Mouse (Mus musculus) CH12F3 (cell line): ENCODE results near the gene Sec62.

Experiments used
- in situ Hi-C: fragments of 300-500 bp; cut with MboI; formaldehyde crosslinking; loops from 2 replicates; pipeline ENCODE4 v1.14.3; 2020; ENCODE audit warnings: low sequenced_read_pairs

Sec62 gene

DNA sequence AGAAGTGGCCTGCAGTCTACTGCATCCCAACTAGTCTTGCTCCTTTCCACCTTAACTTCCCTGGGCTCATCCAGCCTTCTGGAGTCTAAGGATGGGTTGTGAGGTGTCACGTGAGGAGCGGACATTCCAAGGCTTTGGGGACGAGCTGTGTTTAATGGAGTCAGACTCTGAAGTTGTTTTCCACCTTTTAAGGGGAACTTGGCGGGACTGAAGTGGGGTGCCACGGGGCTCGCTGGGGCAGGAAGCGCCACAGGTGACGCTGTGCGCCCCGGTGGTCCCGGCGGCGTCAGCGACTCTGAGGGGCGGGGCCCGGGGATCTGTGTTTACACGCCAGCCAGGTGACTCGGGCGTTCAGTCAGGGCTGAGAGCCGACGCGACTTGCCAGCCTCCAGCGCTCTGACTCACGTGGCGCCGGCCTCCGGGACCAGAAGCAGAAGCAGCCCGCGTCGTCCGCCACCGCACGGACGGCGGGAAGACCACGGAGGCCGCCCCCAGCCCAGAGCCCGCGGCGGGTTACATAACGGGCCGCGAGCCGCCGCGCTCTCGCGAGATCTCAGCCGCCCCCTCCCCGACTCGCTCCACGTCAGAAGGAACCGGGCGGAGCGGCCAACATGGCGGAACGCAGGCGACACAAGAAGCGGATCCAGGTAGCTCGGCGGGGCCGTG, at the start of gene Sec62:
Gene Sec62, plus strand, starts transcription at position 139 of the 666 bp plus-strand sequence.
- in situ Hi-C loops = no loop called here

DNA sequence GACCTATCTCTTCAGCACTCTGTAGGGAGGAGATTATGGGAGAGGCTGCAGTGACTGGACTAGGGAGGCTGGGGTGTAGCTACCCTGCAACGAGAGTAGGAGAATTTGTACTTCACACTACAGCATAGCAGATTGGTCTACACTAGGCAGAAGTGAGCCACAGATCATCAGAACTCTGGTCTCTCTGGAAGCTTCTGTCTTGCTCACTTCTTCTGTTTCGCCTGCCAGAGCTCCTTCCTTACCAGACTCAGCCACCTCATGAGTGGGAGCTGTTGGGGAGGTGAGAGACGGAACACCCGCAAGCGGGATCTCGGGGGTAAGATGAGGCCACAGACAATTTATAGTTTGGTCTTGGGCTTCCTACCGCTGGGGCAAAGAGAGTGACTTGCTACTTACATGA, 49.8 kb upstream of the Sec62 start:
- in situ Hi-C loops = no loop called here

DNA sequence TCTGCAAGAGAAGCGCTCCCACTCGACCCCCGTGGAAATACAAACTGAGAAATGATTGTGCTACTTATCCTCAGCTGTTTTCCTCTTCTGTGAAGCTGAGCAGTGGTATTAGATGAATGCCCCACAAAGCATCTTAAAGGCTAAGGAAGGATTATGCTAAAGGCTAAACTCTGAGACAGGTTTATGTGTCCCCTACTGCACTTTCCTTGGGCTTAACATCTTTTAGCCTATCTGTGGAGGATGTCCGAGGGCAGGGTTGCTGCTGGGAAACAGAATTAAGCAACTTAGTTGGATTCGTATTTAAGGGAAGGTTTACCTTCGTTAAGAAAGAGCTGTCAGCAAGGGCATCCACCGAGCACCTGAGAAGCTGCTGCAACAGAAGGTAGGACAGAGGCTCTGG, 46.7 kb upstream of the Sec62 start, which contains the start of gene Samd7:
Gene Samd7, plus strand, starts transcription at position 288 of the 400 bp plus-strand sequence.
- in situ Hi-C loops = no loop called here

DNA sequence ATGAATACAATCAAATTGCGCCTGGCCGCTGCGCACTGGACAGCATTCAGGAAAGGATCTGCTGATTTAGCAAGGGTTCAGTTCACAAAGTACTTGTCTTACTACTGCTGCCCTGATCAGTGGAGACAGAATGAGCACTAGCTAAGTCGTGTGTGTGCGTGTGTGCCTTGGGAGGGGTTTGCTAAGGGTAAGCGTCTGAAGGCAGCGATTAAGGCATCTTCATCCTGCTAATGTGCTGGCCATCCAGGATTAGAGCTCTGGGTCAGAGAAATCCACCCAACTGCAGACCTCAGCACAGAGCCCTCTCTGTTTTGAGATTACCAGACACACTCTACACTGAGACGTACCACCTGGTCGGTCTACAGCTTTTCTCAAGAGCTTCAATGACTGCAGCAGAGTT, 44.4 kb upstream of the Sec62 start:
- in situ Hi-C loops = no loop called here

DNA sequence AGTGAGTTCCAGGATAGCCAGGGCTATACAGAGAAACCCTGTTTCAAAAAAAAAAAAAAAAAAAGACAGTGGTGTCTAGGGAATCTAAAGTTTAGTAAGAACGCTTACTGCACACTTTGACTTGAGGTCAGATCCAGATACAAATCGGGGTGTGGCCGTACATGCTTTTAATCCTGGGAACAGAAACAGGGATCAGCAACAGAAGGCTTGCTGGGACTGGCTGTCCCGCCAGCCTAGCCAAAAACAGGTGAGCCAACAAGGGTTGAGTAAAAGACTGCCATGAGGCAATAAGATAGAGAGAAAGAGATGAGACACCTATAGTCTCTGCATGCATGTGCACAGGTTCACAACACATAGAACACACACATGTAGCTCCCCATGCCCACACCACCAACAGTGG, 38.0 kb upstream of the Sec62 start:
- in situ Hi-C loops = no loop called here

DNA sequence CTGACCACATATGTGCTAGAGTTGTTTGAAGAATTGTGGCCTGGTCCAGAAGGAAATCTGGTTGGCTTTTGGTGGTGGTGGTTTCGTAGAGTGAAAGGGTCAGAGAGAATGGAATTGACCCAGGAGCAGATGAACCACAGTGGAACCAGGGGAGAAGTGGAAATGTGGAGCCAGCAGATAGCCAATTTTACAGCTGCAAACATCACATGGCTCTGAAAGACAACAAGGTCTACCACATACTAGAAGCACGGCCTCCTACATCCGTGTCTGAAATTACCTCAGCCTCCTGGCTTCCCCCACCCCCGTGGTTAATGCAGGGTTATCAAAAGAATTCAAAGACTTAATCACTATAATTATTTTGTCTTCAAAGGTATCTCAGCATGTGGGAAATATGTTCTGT, 27.8 kb upstream of the Sec62 start:
- in situ Hi-C loops = no loop called here

DNA sequence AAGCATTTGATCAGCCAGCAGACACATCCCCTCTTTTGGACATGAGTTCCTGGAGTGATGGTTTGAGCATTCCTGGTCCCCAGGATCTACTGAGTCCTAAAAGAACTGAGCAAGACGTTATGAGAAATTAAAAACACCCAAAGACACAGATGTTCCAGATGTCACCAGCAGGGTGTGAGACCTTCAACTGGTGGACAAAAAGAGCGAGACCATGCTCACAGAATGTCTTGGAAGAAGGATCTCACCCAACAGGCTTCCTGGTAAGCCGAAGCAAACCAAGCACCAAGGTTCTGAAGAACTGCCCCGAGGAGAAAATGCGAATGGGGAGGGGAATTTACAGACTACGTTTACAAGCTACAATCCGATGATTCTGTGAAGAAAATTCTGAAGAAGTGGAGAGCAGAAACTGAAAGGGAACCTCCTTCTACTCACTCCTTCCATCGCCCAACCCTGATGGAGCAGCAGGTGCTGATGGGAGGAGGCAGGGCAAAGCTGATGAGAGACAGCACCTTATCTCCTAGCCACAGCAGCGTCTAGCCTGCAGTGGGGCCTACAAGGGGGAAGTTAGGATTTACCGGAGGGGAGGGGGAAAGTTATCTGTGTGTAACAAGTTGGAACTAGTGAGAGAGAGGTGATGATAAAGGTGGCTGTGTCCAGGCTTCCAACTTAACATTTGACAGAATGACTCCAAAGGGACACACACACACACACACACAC, 27.2 kb upstream of the Sec62 start:
- in situ Hi-C loops = no loop called here

DNA sequence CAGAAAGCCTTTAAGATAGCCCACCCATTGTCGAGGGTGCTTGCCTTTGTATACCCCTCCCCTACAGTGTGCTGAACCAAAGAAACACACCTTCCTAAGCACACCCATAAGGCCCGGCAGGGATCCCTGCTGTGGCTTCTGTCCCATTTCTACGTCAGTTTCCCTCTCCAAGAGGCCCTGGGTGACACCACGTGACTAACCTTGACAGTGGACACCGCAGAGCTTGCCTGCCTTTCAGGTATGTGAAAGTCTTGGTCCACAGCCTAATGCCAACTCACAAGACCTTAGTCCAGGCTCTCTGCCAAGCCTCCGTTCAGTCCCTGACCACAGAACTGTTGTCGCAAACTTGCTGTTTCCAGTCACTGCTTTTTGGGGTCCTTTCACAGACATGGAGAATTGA, 26.5 kb upstream of the Sec62 start:
- in situ Hi-C loops = no loop called here

DNA sequence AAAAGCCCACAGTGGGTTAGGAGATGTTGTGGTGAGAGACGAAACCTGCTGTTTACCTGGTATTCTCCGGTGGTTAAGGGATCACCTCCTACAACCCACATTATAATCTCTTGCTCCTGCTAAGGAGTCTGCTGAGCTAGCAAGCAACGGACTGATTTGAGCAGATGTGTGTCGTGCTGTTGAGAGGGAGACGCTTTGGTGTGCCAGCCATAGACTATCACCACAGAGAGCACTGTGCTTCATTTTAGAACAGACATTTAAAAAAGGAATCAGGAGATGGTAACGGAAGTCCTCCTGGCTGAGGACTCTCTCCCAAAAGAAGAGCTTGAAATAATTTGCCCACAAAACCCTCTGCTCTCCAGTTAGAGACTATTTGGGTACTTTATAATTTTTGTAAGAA, 25.4 kb upstream of the Sec62 start:
- in situ Hi-C loops = no loop called here

DNA sequence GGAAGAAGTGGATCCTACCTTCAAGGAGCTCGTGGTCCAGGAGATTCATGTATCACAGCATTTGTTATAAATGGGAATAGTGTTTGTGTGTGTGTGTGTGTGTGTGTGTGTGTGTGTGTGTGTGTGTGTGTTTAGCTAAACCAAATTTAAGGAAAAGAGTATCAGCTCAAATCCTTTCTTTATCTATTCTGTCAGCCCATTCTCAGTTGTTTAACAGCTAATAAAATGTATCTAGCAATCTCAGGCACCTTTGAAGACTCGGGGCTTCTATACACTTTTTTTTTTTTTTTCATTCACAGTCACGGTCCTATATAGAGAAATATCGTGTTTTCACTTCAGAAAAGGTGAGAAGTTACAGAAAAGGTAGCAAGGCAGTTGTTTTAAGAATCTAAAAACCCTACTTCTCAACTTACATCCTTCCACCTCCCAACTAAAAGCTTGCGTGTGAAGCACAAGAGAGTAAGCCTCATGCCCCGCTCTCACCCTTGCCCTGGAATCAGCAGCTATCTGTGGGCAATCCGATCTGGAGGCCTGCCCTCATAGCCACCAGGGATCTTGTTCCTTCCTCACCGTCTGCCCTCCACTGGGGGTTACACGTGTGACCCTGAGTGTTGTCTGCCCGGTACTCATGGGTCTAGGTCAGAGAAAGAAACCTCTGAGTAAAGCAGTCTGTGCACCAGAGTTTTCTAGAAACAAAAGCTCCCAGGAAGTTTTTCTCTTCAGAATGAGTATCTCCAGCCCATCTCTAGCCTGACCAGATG, 22.7 kb upstream of the Sec62 start:
- in situ Hi-C loops = no loop called here

DNA sequence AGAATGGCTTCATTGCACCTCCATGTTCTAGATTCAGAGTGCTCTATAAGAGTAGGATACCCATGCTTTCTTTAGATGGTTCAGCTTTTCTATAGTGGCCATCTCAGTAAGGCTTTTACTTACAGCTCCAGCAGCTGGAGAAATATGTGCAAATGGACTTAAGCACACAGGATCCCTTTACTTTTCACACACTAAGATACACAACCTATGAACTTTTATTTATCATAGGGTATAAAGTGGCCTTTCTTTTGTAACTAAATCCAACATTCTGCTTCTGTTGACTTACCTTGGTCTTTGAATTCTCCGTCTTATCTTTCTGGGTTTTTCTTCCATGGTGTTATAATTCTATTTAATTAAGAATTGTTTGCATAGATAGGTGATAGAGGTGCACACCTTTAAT, 21.1 kb upstream of the Sec62 start:
- in situ Hi-C loops = no loop called here

DNA sequence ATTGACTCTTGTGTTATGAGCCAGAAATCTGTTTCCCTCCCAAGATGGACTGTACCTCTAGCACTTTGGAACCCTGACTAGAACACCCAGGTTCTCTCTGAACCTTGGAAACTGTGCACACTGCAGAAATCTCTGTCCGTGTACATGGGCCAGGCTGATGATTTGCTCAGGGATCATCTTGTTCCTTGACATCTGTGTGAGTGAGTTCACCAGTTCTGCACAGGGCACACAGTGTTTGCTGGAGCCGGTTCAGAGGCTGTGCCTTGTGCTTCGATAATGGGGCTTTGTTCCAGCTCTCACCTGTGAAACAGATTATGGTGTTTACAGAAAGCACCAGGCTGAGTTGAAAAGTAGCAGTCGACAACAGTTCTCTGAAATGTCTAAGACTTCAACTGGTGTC, 20.0 kb upstream of the Sec62 start:
- in situ Hi-C loops = no loop called here

DNA sequence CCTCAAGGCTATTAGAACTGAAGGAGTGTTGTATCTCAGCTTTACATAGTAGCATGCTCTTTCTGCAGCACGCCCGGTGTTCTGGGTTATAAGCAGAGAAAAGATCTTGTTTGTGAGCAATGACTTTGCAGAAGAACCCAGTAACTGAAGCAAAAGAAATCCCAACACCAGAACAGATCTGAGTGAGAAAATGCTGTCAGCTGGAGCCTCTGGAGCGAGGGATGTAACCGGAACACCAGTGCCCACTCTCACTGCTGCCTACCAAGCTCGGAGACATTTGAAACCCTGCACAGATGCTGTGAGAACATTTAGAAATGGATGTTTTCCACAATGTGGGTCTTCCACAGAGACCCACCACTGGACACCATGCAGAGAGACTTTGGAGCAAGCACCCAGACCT, 18.0 kb upstream of the Sec62 start:
- in situ Hi-C loops = no loop called here

DNA sequence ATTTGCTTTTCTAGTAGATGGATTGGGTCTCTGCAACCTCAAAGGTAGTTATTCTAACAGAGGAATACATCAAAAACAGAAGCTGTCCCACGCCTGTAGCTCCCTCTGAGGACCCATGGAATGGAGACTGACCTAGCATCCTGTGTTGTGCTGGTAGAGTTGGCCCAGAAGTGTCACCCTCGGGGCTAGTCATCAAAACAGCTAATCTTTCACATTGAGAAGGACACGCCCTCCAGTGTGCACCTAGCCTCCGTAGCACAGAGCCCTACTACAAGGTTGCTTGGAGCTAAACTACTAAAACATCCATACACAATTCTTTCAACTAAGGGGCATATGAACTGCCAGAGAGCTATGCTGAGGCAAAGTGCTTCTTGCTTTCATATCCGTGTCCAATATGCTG, 14.7 kb upstream of the Sec62 start:
- in situ Hi-C loops = no loop called here

DNA sequence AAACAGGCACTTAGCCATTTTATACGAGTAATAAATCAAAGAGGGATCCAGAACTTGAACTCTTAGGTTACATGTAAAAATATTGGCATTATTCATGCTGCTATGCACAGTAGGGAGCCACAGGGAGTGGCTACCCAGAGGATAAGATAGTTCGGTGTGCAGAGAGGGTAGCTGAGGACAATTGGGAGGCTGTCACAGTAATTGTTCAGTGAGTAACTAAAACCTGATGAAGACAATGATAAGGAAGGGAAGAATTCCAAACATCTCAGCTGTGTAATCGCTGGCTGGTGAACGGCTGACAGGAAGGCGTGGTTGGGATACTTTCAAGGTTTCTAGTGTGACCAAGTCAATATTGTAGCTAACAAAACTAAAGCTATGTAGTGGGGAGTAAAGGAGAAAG, 4.1 kb upstream of the Sec62 start:
- in situ Hi-C loops = no loop called here

DNA sequence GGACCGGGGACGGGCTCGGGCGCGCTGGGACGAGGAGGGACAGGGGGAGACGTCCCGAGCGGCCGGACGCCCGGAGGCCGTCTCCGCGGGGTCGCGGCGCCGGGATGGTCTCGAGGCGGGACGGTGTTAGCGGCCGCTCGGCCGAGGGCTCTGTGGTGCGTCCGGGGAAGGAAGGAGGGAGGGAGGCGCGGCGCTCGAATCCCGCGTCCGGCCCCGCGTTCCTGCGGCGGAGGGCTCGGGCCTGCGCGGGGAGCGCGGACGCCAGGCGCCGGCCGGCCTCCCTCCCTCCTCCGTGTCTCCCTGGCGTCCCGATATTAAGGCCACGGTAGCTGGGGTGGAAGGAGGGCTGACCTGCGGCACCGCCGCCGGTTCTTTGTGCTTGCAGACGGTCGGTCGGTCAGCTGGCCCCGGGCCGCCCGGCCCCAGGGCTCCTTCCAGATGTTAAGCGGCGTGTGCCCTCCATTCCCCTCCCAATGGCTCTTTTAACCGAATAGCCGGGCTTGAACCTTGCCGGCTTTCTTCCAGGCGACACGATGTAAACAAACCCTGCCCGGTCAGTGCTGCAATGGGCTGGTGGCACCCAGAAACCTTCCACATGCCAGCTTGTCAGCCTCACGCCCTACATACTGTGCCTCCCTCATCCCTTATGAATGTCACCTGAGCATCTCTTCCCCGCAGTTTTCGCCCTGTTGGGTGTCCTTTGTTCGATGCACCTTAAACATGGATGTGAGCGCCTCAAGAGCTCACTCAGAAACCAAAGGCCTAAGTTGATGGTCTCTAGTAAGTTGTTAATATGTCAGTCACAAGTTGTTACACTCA, 937 bp downstream of the Sec62 start:
- in situ Hi-C loops = no loop called here

DNA sequence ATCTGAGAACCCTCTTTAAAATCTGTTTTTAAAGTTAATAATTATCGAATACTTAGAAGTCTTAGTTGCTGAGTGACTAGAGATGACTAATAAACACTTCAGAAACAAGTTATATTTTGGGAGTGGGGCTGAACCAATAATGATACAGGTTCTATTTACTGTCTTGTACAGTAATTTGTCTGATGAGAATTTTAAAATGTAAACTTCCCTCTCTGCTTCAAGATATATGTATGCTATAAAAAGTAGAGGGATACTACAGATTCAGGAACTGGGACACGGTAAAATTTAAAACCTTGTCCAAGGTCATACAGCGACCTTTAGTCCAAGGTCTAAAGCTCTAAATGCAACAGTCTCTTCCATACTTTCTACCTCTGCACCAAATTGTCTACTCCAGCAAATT, 9.5 kb downstream of the Sec62 start:
- in situ Hi-C loops = no loop called here

DNA sequence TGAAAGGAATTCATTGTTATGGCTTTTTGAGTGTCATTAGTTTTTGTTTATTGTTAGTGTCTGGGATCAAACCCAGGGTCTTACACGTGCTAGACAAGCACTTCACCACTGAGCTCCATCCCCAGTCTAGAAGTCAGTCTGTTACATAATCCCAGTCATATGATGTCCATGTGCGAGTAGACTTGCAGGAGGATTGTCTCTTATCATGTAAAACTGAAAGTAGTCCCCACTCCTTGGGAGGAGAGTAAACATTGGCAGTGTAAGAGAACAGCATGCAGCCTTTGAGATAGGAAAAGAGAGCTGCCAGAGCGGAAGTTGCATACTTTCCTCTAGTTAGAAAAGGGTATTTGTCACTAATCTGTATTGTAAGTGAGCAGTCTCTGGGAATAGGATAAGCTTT, 20.2 kb downstream of the Sec62 start:
- in situ Hi-C loops = no loop called here

DNA sequence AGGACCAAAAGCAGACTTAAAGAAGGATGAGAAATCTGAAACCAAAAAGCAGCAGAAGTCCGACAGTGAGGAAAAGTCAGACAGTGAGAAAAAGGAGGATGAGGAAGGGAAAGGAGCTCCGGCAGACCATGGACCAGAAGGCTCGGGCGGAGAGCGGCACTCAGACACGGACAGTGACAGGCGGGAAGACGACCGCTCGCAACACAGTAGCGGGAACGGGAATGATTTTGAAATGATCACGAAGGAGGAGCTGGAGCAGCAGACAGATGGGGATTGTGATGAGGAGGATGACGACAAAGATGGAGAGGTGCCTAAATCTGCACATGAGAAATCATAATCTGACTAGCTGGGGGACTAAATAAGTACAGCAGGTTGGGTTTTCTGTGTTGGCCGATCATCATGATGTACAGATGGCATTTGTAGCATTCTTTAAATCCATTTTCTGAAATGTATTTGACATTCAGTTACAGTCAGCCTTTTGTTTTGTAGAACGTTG, 26.0 kb downstream of the Sec62 start:
- in situ Hi-C loops = no loop called here

DNA sequence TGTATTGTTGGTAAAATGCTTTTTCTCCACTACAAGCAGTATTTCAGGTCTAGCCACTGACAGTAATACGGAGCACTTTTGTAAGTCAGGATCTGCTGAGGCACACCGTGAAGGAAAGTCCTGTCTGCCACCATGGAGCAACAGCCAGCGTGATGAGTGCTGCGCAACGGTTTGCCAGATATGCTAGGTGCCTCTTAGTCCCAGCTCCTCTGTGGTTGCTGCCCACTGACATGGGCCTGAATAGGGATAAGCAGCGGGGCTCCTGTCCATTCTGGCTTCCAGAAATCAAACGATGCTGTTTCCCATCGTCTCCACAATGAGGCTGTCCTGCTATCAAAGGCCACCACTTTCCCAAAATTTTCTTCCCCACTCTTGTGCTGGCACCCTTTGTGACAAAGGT, 29.5 kb downstream of the Sec62 start:
- in situ Hi-C loops = no loop called here

DNA sequence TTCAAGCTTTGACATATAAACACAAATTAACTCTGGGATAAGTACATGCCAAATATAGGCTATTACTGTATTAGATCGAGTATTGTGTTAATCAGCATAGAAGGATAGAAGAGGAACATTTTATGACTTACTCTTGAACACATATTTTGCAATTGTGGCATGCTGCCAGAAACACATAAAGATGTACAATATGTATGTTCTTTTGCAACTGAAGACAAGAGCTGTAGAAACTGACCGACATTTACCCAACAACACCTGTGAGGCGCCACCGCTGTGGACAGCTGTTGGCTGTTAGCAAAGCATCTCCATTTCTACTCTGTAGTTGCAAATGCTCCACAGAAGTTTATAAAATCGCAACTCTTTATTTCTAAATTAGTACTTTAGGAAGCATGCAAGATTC, 33.4 kb downstream of the Sec62 start:
- in situ Hi-C loops = no loop called here
